Comparison of ENCODE assay signal across 10 mouse cellular contexts in genomic region chr7:16879796-16880547, GRCm38 (mm10). TPM values are rescaled to one million over a fixed set of nuclear protein-coding genes. Genes with fewer than 3 reads are reported as not detected.
DNase-seq lines count a peak whose midpoint lies in the region; ATAC-seq and TF ChIP-seq lines count a peak whose summit lies in the region.
"Had no signal": no experiment of that assay in that cellular context is flagged by ENCODE, and none has a peak within 500 bp of the region (broad histone marks: within the 10 kb centered on the region; RNA-seq: fewer than 3 reads in every experiment).

No protein-coding gene starts in this region.

- no peak for DNase-seq in kidney, postnatal 25 days
- peak; percentile 95 for DNase-seq in embryo, embryonic 10.5 days (ENCODE audit: low spot score)
- peak; percentile 54 for DNase-seq in limb, embryonic 14.5 days (ENCODE audit: low spot score)
- peak; percentile 46 for DNase-seq in telencephalon, adult 2 months (ENCODE audit: low read depth, low spot score)
- DNase-seq in spleen, adult 12 weeks (ENCODE audit: low spot score), result no peak
- no peak for DNase-seq in adipocyte (ENCODE audit: low spot score)

- no peak for TF ChIP-seq POLR2A in limb, embryonic 14.5 days (IDR thresholded peaks at IDR 0.05; ENCODE audit: borderline replicate concordance, extremely low read depth, insufficient read depth, insufficient read length)

- H3K36me3 ChIP-seq in kidney, embryonic 15.5 days, result peaks cover 28% of the 10 kb centered on the region
- H3K36me3 ChIP-seq in heart, embryonic 11.5 days (ENCODE audit: control insufficient read depth, insufficient read depth, low read length), result peaks cover 26% of the 10 kb centered on the region
- peaks cover 49% of the 10 kb centered on the region for H3K36me3 ChIP-seq in limb, embryonic 14.5 days (ENCODE audit: control insufficient read depth, insufficient read depth, low read length)
- H3K36me3 ChIP-seq: G1E had no signal

- H3K27me3 ChIP-seq in kidney, embryonic 15.5 days, result peaks cover 10% of the 10 kb centered on the region
- peaks cover 6% of the 10 kb centered on the region for H3K27me3 ChIP-seq in heart, embryonic 11.5 days (ENCODE audit: control insufficient read depth, insufficient read depth, low read length)
- no peaks in the 10 kb centered on the region for H3K27me3 ChIP-seq in limb, embryonic 14.5 days (ENCODE audit: control insufficient read depth, insufficient read depth, low read length)

- H3K4me3 ChIP-seq in kidney, embryonic 15.5 days (replicated peaks), result no peak overlapping the region
- H3K4me3 ChIP-seq in heart, embryonic 11.5 days (ENCODE audit: low read depth, low read length), result peak overlapping the region; percentile 5; the same call in 1 of the 2 replicates
- H3K4me3 ChIP-seq in limb, embryonic 14.5 days (replicated peaks; ENCODE audit: low read length), result no peak overlapping the region
- H3K4me3 ChIP-seq: hindbrain, embryonic 15.5 days had no signal

- H3K4me1 ChIP-seq in kidney, embryonic 15.5 days, result peaks cover 46% of the 10 kb centered on the region
- H3K4me1 ChIP-seq in heart, embryonic 11.5 days (ENCODE audit: control insufficient read depth, insufficient read depth, low read length), result peaks cover 34% of the 10 kb centered on the region
- H3K4me1 ChIP-seq in limb, embryonic 14.5 days (ENCODE audit: control insufficient read depth, insufficient read depth, low read length), result peaks cover 14% of the 10 kb centered on the region; the same call in 1 of the 2 replicates

- H3K4me2 ChIP-seq in kidney, embryonic 15.5 days, result peak overlapping the region; percentile 22; the same call in 1 of the 2 replicates
- H3K4me2 ChIP-seq in heart, embryonic 11.5 days, result peak overlapping the region; percentile 38
- peak overlapping the region; percentile 26 for H3K4me2 ChIP-seq in limb, embryonic 14.5 days (replicated peaks; ENCODE audit: low read depth, low read length, severe bottlenecking)
- H3K4me2 ChIP-seq: hindbrain, embryonic 15.5 days had no signal

- peak overlapping the region; percentile 74 for H3K27ac ChIP-seq in kidney, embryonic 15.5 days
- peak overlapping the region; percentile 98 for H3K27ac ChIP-seq in heart, embryonic 11.5 days (ENCODE audit: low read depth, low read length)
- H3K27ac ChIP-seq in limb, embryonic 14.5 days (replicated peaks; ENCODE audit: low read depth, low read length), result peak overlapping the region; percentile 33
- H3K27ac ChIP-seq: hindbrain, embryonic 15.5 days had no signal

- no peak overlapping the region for H3K9ac ChIP-seq in kidney, embryonic 15.5 days
- peak overlapping the region; percentile 67; the same call in 1 of the 2 replicates for H3K9ac ChIP-seq in heart, embryonic 11.5 days (ENCODE audit: low read depth, low read length)
- H3K9ac ChIP-seq in limb, embryonic 14.5 days (ENCODE audit: low read depth, low read length, severe bottlenecking), result no peak overlapping the region; the same call in 1 of the 2 replicates
- H3K9ac ChIP-seq: hindbrain, embryonic 15.5 days had no signal

- peaks cover 2% of the 10 kb centered on the region for H3K9me3 ChIP-seq in kidney, embryonic 15.5 days (replicated peaks)
- H3K9me3 ChIP-seq in heart, embryonic 11.5 days (replicated peaks; ENCODE audit: control insufficient read depth, low read length), result peaks cover 5% of the 10 kb centered on the region; the same call in 1 of the 2 replicates
- H3K9me3 ChIP-seq in limb, embryonic 14.5 days (ENCODE audit: control insufficient read depth, low read length), result no peaks in the 10 kb centered on the region; the same call in 1 of the 2 replicates
- H3K9me3 ChIP-seq: hindbrain, embryonic 15.5 days had no signal

- 29% methylated on average over 9 of the region's 9 CpGs for WGBS in kidney, embryonic 15.5 days
- 16% methylated on average over 9 of the region's 9 CpGs for WGBS in heart, embryonic 11.5 days (ENCODE audit: insufficient replicate concordance)
- WGBS in limb, embryonic 14.5 days, result 24% methylated on average over 8 of the region's 9 CpGs

- ATAC-seq in kidney, embryonic 15.5 days (replicated peaks; ENCODE audit: low FRiP score), result peak; percentile 26; the same call in 1 of the 2 replicates
- peak; percentile 43; the same call in 1 of the 2 replicates for ATAC-seq in heart, embryonic 11.5 days (replicated peaks; ENCODE audit: insufficient number of reproducible peaks, low FRiP score, low TSS enrichment)
- ATAC-seq in limb, embryonic 14.5 days (ENCODE audit: low FRiP score, low read depth), result 0 out of 2 replicates have a peak, but pooled peaks have one; percentile 6

RNA-seq across cellular contexts. Expression of gene Dact3, which starts 4.9 kb away (rescaled TPM):
- polyA plus RNA-seq in kidney, embryonic 15.5 days (2015; fragmentation: Nextera tagmentation; extraction: Ambion mirVana), result 2.6 TPM in 2 replicates
- polyA plus RNA-seq in heart, embryonic 11.5 days (2014; fragmentation: Nextera tagmentation; extraction: Ambion mirVana), result 9.5 and 10.6 TPM in 2 replicates
- polyA plus RNA-seq in limb, embryonic 14.5 days (2012; rRNA removed), result 64.3 and 89.3 TPM in 2 replicates
- 11.5 and 13.7 TPM in 2 replicates for polyA plus RNA-seq in limb, embryonic 14.5 days (2014; fragmentation: Nextera tagmentation; extraction: Ambion mirVana)

RNA-seq across cellular contexts. Expression of gene Gng8, which starts 11.6 kb away (rescaled TPM):
- 6.8 and 7.8 TPM in 2 replicates for polyA plus RNA-seq in kidney, embryonic 15.5 days (2015; fragmentation: Nextera tagmentation; extraction: Ambion mirVana)
- 3.5 and 4.2 TPM in 2 replicates for polyA plus RNA-seq in heart, embryonic 11.5 days (2014; fragmentation: Nextera tagmentation; extraction: Ambion mirVana)
- polyA plus RNA-seq in limb, embryonic 14.5 days (2012; rRNA removed), result 63.3 and 92.7 TPM in 2 replicates
- 17.8 and 21.1 TPM in 2 replicates for polyA plus RNA-seq in limb, embryonic 14.5 days (2014; fragmentation: Nextera tagmentation; extraction: Ambion mirVana)
- polyA plus RNA-seq: G1E had no signal

RNA-seq across cellular contexts. Expression of gene Ptgir, which starts 26.3 kb away (rescaled TPM):
- 1.5 and 2.1 TPM in 2 replicates for polyA plus RNA-seq in kidney, embryonic 15.5 days (2015; fragmentation: Nextera tagmentation; extraction: Ambion mirVana)
- polyA plus RNA-seq in heart, embryonic 11.5 days (2014; fragmentation: Nextera tagmentation; extraction: Ambion mirVana), result 0.19 and 0.34 TPM in 2 replicates
- 3.6 and 4.1 TPM in 2 replicates for polyA plus RNA-seq in limb, embryonic 14.5 days (2012; rRNA removed)
- polyA plus RNA-seq in limb, embryonic 14.5 days (2014; fragmentation: Nextera tagmentation; extraction: Ambion mirVana), result 2.3 and 2.8 TPM in 2 replicates

RNA-seq across cellular contexts. Expression of gene Prkd2, which starts 37.3 kb away (rescaled TPM):
- 14.6 and 17.7 TPM in 2 replicates for polyA plus RNA-seq in kidney, embryonic 15.5 days (2015; fragmentation: Nextera tagmentation; extraction: Ambion mirVana)
- polyA plus RNA-seq in heart, embryonic 11.5 days (2014; fragmentation: Nextera tagmentation; extraction: Ambion mirVana), result 10.8 and 11.6 TPM in 2 replicates
- polyA plus RNA-seq in limb, embryonic 14.5 days (2012; rRNA removed), result 35.9 and 48.9 TPM in 2 replicates
- 19.2 and 22.1 TPM in 2 replicates for polyA plus RNA-seq in limb, embryonic 14.5 days (2014; fragmentation: Nextera tagmentation; extraction: Ambion mirVana)

RNA-seq across cellular contexts. Expression of gene Calm3, which starts 43.9 kb away (rescaled TPM):
- 116 and 124 TPM in 2 replicates for polyA plus RNA-seq in kidney, embryonic 15.5 days (2015; fragmentation: Nextera tagmentation; extraction: Ambion mirVana)
- polyA plus RNA-seq in heart, embryonic 11.5 days (2014; fragmentation: Nextera tagmentation; extraction: Ambion mirVana), result 150 and 156 TPM in 2 replicates
- polyA plus RNA-seq in limb, embryonic 14.5 days (2012; rRNA removed), result 281 and 320 TPM in 2 replicates
- polyA plus RNA-seq in limb, embryonic 14.5 days (2014; fragmentation: Nextera tagmentation; extraction: Ambion mirVana), result 156 and 164 TPM in 2 replicates

Comparison
In these comparisons a context has a peak if more than half of its experiments do, and no peak if none do; other contexts are left out.
1. H3K27ac ChIP-seq: peak in every context shown above with its lines; median percentile 98 in heart, embryonic 11.5 days; 74 in kidney, embryonic 15.5 days; 33 in limb, embryonic 14.5 days.
2. DNase-seq: peak in embryo, embryonic 10.5 days (single experiment), limb, embryonic 14.5 days (single experiment) and telencephalon, adult 2 months (single experiment); none in kidney, postnatal 25 days (0 of 2), spleen, adult 12 weeks (single experiment) and adipocyte (single experiment).
3. Peak in every context shown above with its lines, with median percentiles within 50 percentile points of each other: ATAC-seq and H3K4me2 ChIP-seq.